Mouse (Mus musculus) adrenal gland, adult 8-10 months (tissue): Measurements from ENCODE around the gene Iqcg. TPM values are rescaled to one million over a fixed set of nuclear protein-coding genes. Genes with fewer than 3 reads are reported as not detected.

Source experiments
- DNase-seq: peaks from one replicate; pipeline ENCODE4 v3.0.0; 2022
- microRNA-seq, 2 experiments: library from miRNA; unstranded; fragments of <30 nt; microRNA quantifications; one replicate each; pipeline ENCODE4 v1.2.0; 2022
- total RNA-seq, 4 experiments: library from RNA; stranded (reverse); gene quantifications; 2 replicates each; pipeline ENCODE4 v1.2.4; 2022

Iqcg gene
- total RNA-seq, 4 experiments from 2014 or later, result 1.0 to 6.4 (median 3.7) TPM

GRCm38 (mm10) chr16:32973047-32973446 is 83.0 kb downstream of the Iqcg start:
- DNase-seq, result no peak

- no peak for DNase-seq
Measured at GRCm38 (mm10) chr16:32972535-32972934, 83.5 kb downstream of the Iqcg start.

Small RNA genes lying within 50 kb of the gene (microRNA-seq; reads per million reads assigned to microRNA genes)
- 0 reads per million in 2 experiments for gene Gm22231
- 6.8 to 13.2 reads per million in 2 experiments for gene Mir1947

Other genes with a start within 250 kb of the Iqcg start
- gene Smbd1, start 245.7 kb downstream of the Iqcg start, total RNA-seq, result not detected
- gene Fyttd1, start 178.7 kb downstream of the Iqcg start, total RNA-seq, result 100 to 1,000 TPM in 3 of 4 experiments, 10 to 100 TPM in 1; 97.2 to 136 (median 120) TPM
- 10 to 100 TPM; 31.0 to 60.3 (median 46.8) TPM for gene Rubcn, start 178.5 kb downstream of the Iqcg start, total RNA-seq
- 10 to 100 TPM; 36.3 to 48.0 (median 42.9) TPM for gene Lrch3, start 142.1 kb downstream of the Iqcg start, total RNA-seq
- gene Rpl35a, start 235 bp upstream of the Iqcg start, total RNA-seq, result 100 to 1,000 TPM; 636 to 871 (median 712) TPM
- 10 to 100 TPM; 11.7 to 39.2 (median 25.1) TPM for gene Lmln, start 6.3 kb upstream of the Iqcg start, total RNA-seq
- gene Osbpl11, start 128.9 kb upstream of the Iqcg start, total RNA-seq, result 10 to 100 TPM; 34.5 to 41.2 (median 37.7) TPM
- gene Snx4, start 195.2 kb upstream of the Iqcg start, total RNA-seq, result 10 to 100 TPM; 40.6 to 55.9 (median 48.8) TPM